In the genomic region with DNA sequence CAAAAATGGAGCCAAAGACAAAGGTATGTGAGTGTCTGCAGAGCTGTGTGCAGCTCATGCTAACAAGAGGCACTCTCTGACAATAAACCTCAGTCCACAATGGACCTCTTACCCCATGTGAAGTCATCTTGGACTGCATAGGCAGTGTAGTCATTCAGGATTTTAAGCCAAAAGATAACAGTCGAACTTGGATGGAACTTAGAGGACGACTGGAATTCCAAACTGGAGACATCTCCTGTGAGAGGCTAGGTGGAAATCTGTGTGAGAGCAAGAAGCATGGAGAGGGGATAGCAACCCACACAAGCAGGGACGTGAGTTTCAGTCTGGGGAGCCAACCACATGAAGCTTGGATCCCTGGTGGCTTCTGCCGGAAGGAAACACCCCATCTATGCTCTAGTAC, we compare ENCODE assay signal across 16 mouse cellular contexts.
"Had no signal": no experiment of that assay in that cellular context is flagged by ENCODE, and none has a peak within 500 bp of the region (broad histone marks: within the 10 kb centered on the region; RNA-seq: fewer than 3 reads in every experiment).

No protein-coding gene starts in this region.

- H3K4me3 ChIP-seq: lung, embryonic 15.5 days; megakaryocyte, embryonic 14.5 days; midbrain, embryonic 12.5 days; midbrain, embryonic 15.5 days; neural tube, embryonic 12.5 days had no signal

- H3K9me3 ChIP-seq: lung, embryonic 15.5 days; midbrain, embryonic 12.5 days; midbrain, embryonic 15.5 days; neural tube, embryonic 12.5 days had no signal

- H3K27ac ChIP-seq: lung, embryonic 15.5 days; macrophage; midbrain, embryonic 12.5 days; midbrain, embryonic 15.5 days; neural tube, embryonic 12.5 days had no signal

- H3K9ac ChIP-seq: liver, postnatal 0 days; lung, embryonic 15.5 days; midbrain, embryonic 12.5 days; midbrain, embryonic 15.5 days; neural tube, embryonic 12.5 days had no signal

- H3K27me3 ChIP-seq: lung, embryonic 15.5 days; megakaryocyte, embryonic 14.5 days; midbrain, embryonic 15.5 days; neural tube, embryonic 12.5 days had no signal

- H3K36me3 ChIP-seq: lung, embryonic 15.5 days; midbrain, embryonic 12.5 days; midbrain, embryonic 15.5 days; neural tube, embryonic 12.5 days had no signal

- H3K4me1 ChIP-seq: lung, embryonic 15.5 days; megakaryocyte, embryonic 14.5 days; neural tube, embryonic 12.5 days had no signal

- DNase-seq: liver, postnatal 0 days; lung, adult 2 months; lung, postnatal 14 days; lung, postnatal 36 days; right cerebral cortex, postnatal 14 days; spleen, adult 18-20 months; thymus, adult 18-20 months; thymus, postnatal 14 days; thymus, postnatal 36 days had no signal

- H3K4me2 ChIP-seq: lung, embryonic 15.5 days; midbrain, embryonic 12.5 days; midbrain, embryonic 15.5 days; neural tube, embryonic 12.5 days had no signal

- ATAC-seq: liver, postnatal 0 days; lung, postnatal 0 days; midbrain, embryonic 15.5 days had no signal
